Mouse (Mus musculus): ENCODE data around the gene Olfr786.

Gene Olfr786

GRCm38 (mm10) chr10:129427006-129427405, at the start of gene Olfr786:
TSS of gene Olfr786 (plus strand) at chr10:129427306.
- DNase-seq (ENCODE audit: extremely low read depth, insufficient read length, low spot score) = no peak

DNA sequence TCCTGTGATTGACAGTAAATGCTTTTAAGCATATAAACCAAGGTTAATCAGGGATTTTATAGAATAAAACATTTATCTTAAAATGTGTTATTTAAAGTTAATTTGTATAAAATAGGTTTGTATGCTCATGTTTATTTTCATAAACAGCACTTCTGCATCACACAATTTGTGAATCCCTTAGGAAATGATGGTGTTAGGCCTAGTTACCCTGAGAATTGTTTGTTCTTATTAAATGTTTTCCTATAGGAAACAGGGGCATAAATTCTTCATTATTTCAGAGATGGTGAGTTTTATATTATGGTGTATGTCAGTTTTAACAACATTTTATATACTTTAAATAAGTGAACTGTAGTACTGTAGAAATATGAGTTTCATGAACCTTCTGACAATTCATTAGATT, 43.3 kb upstream of the Olfr786 start, which contains the start of gene Olfr784:
TSS of gene Olfr784 (plus strand) at position 301 of the 400 bp plus-strand sequence.
- DNase-seq (ENCODE audit: extremely low read depth, insufficient read length, low spot score) = no peak

GRCm38 (mm10) chr10:129400892-129401291, 26.2 kb upstream of the Olfr786 start:
- DNase-seq (ENCODE audit: extremely low read depth, insufficient read length, low spot score) = no peak

- no peak for DNase-seq (ENCODE audit: extremely low read depth, insufficient read length, low spot score)
Observed at GRCm38 (mm10) chr10:129405126-129405525, 22.0 kb upstream of the Olfr786 start, which contains the start of gene Olfr785. TSS of gene Olfr785 (plus strand) at chr10:129405426.

GRCm38 (mm10) chr10:129461562-129461961, 34.5 kb downstream of the Olfr786 start, which contains the start of gene Olfr787:
TSS of gene Olfr787 (plus strand) at chr10:129461862.
- no peak for DNase-seq (ENCODE audit: extremely low read depth, insufficient read length, low spot score)

DNA sequence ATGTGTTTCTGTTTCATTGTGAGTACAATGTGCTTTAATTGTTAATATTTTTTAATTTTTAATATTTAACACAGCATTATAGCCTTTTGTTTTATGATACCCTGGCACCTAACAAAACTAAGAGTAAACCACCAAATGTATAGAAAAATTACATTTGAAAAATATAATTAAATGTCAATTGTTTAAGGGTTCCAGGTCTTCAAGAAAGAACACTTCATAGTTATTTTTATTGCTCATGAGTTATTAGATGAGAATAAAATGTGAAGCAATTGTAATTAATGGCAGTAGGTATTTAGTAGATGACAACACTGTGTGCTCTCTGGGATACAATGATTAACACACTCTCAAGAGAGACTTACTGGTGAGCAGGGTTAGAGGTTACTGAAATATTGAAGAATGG, 43.6 kb downstream of the Olfr786 start, which contains the start of gene Olfr788:
TSS of gene Olfr788 (plus strand) at position 301 of the 400 bp plus-strand sequence.
- no peak for DNase-seq (ENCODE audit: extremely low read depth, insufficient read length, low spot score)

DNA sequence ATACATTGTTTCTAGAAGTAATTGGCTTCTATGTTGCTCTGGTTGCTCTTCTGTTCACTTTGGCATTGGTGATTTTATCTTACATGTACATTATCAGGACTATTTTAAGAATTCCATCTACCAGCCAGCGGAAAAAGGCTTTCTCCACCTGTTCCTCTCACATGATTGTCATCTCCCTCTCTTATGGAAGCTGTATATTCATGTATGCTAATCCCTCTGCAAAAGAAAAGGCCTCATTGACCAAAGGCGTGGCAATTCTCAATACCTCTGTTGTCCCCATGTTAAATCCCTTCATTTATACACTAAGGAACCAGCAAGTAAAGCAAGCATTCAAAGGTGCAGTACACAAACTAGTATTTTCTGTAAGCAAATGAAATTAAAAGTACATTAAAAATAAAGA, 46.1 kb downstream of the Olfr786 start:
- no peak for DNase-seq (ENCODE audit: extremely low read depth, insufficient read length, low spot score)

DNA sequence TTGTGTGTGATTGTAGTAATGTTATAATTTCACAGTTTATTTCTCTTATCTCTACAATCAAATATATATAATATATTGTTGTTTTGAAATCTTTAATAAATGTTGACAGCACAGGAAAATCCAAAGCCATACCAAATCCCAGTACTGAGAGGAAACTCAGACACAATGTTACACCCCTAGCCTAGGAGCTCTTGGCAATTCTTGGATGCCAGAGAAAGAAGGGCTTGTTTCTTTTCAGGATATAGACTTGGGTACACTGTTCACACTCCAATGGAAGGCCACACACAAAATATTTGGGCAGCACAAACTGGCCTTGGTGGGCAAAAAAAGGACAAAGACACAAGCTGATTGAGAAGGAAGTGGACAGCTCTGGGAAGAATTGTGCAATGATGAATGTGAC, 46.6 kb downstream of the Olfr786 start:
- no peak for DNase-seq (ENCODE audit: extremely low read depth, insufficient read length, low spot score)

- no peak for DNase-seq (ENCODE audit: extremely low read depth, insufficient read length, low spot score)
Observed at GRCm38 (mm10) chr10:129484452-129484851, 57.3 kb downstream of the Olfr786 start, which contains the start of gene Olfr789. TSS of gene Olfr789 (plus strand) at chr10:129484752.

Data from 3134 (cell line).